Mouse (Mus musculus): ENCODE measurements around the gene Inpp5a.

- TF ChIP-seq E2F4 (IDR thresholded peaks at IDR 0.05; ENCODE audit: insufficient read depth) (no peak), POLR2A (IDR thresholded peaks at IDR 0.05; ENCODE audit: insufficient read length, low read depth) (no peak), TCF3 (IDR thresholded peaks at IDR 0.05; ENCODE audit: insufficient read length, low read depth) (no peak), MYOG (IDR thresholded peaks at IDR 0.05; ENCODE audit: control insufficient read depth in 1 of 3, insufficient read depth in 1 of 3, insufficient read length in 2 of 3, low read depth in 2 of 3) (no peak)
These were observed 227.2 kb downstream of the Inpp5a start for GRCm38 (mm10) chr7:139615767-139616766.

All from myocyte (in vitro differentiated cells).